Mouse (Mus musculus): Measurements from ENCODE around the gene Gm17332. TPM values are rescaled to one million over a fixed set of nuclear protein-coding genes. Genes with fewer than 3 reads are reported as not detected.
"Not testable (repeated sequence)": the region's sequence is repeated elsewhere in the genome, so short reads cannot be mapped to it uniquely, and the experiment has no call there.

Gene Gm17332
- not detected in 2 replicates for total RNA-seq (2017)

GRCm38 (mm10) chr11:31182362-31182761, at the start of gene Gm17332:
Gene Gm17332, minus strand, starts transcription at chr11:31182462.
- ATAC-seq (ENCODE audit: extremely low read depth, insufficient number of reproducible peaks, low FRiP score, poor library complexity, severe bottlenecking) = no peak

- ATAC-seq (ENCODE audit: extremely low read depth, insufficient number of reproducible peaks, low FRiP score, poor library complexity, severe bottlenecking) = no peak
Observed at GRCm38 (mm10) chr11:31229966-31230365, 47.7 kb upstream of the Gm17332 start.

GRCm38 (mm10) chr11:31225359-31225758, 43.1 kb upstream of the Gm17332 start:
- no peak for ATAC-seq (ENCODE audit: extremely low read depth, insufficient number of reproducible peaks, low FRiP score, poor library complexity, severe bottlenecking)

GRCm38 (mm10) chr11:31218009-31218408, 35.7 kb upstream of the Gm17332 start:
- no peak for ATAC-seq (ENCODE audit: extremely low read depth, insufficient number of reproducible peaks, low FRiP score, poor library complexity, severe bottlenecking)

- no peak for ATAC-seq (ENCODE audit: extremely low read depth, insufficient number of reproducible peaks, low FRiP score, poor library complexity, severe bottlenecking)
Observed at GRCm38 (mm10) chr11:31195621-31196363, 13.5 kb upstream of the Gm17332 start.

- ATAC-seq (ENCODE audit: extremely low read depth, insufficient number of reproducible peaks, low FRiP score, poor library complexity, severe bottlenecking) = no peak
Observed at GRCm38 (mm10) chr11:31194761-31195160, 12.5 kb upstream of the Gm17332 start.

- no peak for ATAC-seq (ENCODE audit: extremely low read depth, insufficient number of reproducible peaks, low FRiP score, poor library complexity, severe bottlenecking)
Observed at GRCm38 (mm10) chr11:31170052-31170646, 12.1 kb downstream of the Gm17332 start.

- no peak for ATAC-seq (ENCODE audit: extremely low read depth, insufficient number of reproducible peaks, low FRiP score, poor library complexity, severe bottlenecking)
Observed at GRCm38 (mm10) chr11:31169161-31170051, 12.9 kb downstream of the Gm17332 start.

GRCm38 (mm10) chr11:31168831-31169160, 13.5 kb downstream of the Gm17332 start:
- ATAC-seq (ENCODE audit: extremely low read depth, insufficient number of reproducible peaks, low FRiP score, poor library complexity, severe bottlenecking) = no peak

- ATAC-seq (ENCODE audit: extremely low read depth, insufficient number of reproducible peaks, low FRiP score, poor library complexity, severe bottlenecking) = no peak
Observed at GRCm38 (mm10) chr11:31157021-31157420, 25.2 kb downstream of the Gm17332 start.

- not testable (repeated sequence) for ATAC-seq (ENCODE audit: extremely low read depth, insufficient number of reproducible peaks, low FRiP score, poor library complexity, severe bottlenecking)
Observed at GRCm38 (mm10) chr11:31138394-31138793, 43.9 kb downstream of the Gm17332 start.

- ATAC-seq (ENCODE audit: extremely low read depth, insufficient number of reproducible peaks, low FRiP score, poor library complexity, severe bottlenecking) = not testable (repeated sequence)
Observed at GRCm38 (mm10) chr11:31134824-31135223, 47.4 kb downstream of the Gm17332 start.

- ATAC-seq (ENCODE audit: extremely low read depth, insufficient number of reproducible peaks, low FRiP score, poor library complexity, severe bottlenecking) = not testable (repeated sequence)
Observed at GRCm38 (mm10) chr11:31133726-31134125, 48.5 kb downstream of the Gm17332 start.

Other genes with a start within 250 kb of the Gm17332 start
- gene Erlec1, start 228.1 kb downstream of the Gm17332 start, total RNA-seq (2017) = 18.4 and 20.6 TPM in 2 replicates
- 5.5 and 9.1 TPM in 2 replicates for gene Chac2, start 196.1 kb downstream of the Gm17332 start, total RNA-seq (2017)
- not detected in 2 replicates for gene Stc2, start 187.6 kb upstream of the Gm17332 start, total RNA-seq (2017)